Mouse (Mus musculus): ENCODE measurements at regions not wholly inside any gene's neighbourhood (a gene's known extent, or its start where the extent isn't known, plus 50 kb on each side); places are given as distances from the start of the nearest gene placed in this dataset.

DNA sequence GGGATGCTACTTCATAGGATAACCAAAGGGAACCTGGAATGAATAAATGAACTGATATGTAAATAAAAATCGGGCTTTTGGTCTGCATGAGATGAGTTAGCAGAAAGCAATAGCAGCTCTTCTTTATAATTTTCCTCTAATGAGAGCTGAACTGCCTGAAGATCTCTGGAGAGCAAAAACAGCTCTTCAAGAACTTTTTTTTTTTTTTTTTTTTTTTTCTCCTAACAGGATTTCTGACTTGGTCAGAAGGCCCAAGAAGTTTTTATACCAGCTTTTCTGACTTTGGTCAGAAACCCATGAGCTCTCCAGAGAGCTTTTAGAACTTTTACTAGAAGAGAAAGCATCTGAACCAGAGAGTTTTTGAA lies 79.6 kb upstream of the Ptprk start:
- DNase-seq (ENCODE audit: low read depth, low spot score): no peak

DNA sequence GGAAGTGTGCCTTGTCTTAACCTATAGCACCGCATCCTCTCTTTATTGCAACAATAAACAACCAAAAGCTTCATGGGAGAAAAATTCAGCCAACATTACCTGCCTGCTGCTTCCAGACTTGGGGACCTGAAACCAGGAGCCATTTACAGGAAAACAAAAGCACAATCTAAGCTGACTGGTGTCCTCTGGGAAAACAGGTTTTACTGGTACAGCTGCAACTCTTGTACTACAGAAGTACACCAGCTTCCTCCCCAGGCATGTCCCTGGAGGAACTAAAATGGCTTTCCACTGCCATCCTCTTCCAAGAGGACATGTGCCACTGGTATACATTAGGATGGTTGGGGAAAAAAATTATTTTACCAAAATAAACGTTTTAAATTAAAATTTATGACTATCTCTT lies 63.9 kb upstream of the Ptprk start:
- DNase-seq (ENCODE audit: low read depth, low spot score): no peak

GRCm38 (mm10) chr10:28012135-28012534 lies 62.5 kb upstream of the Ptprk start:
- no peak for DNase-seq (ENCODE audit: low read depth, low spot score)

GRCm38 (mm10) chr10:28013401-28013800 lies 61.2 kb upstream of the Ptprk start:
- no peak for DNase-seq (ENCODE audit: low read depth, low spot score)

GRCm38 (mm10) chr10:28014306-28014825 lies 60.3 kb upstream of the Ptprk start:
- no peak for DNase-seq (ENCODE audit: low read depth, low spot score)
